Mouse (Mus musculus): Measurements from ENCODE around the gene Dlx2.

The Dlx2 gene

DNA sequence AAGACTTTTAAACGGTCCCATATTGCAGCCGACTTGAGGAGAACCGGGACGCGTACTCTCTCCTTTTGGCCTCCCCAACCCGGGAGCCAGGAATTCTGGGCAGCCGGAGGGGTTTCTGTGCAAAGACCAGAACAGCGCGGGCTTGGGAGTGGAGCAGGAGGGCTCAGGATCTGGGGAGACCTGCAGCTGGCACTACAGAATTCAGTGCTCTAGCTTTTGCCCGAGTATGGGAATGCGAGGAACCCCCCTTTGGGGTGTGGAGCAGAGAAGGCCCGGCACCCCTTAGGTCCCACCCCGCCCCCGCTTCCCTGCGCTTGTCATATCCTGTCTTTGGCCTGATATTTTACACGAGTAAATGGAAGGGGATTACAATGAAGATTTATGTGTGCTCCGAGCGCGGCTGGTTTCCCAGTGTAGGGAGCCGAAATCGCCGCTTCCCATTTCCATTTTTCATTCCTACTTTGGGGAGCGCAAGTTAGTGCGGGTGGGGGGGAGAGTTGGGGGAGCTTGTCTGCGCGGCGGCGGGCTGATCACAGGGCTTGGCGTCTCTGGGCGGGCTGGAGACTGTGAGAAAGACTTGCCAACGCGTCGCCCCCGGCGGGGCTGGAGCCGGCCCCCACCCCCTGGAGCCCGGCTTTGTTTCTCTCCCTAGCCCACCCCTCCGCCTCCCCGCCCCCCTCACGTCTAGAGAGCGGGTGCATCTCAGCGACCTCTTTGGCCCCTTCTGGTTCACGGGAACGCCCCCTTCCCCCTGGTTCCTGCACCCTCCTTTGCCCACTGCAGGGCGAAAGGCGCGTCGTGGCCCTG lies 5.7 kb downstream of the Dlx2 start:
- no peak for DNase-seq (ENCODE audit: low read depth)

DNA sequence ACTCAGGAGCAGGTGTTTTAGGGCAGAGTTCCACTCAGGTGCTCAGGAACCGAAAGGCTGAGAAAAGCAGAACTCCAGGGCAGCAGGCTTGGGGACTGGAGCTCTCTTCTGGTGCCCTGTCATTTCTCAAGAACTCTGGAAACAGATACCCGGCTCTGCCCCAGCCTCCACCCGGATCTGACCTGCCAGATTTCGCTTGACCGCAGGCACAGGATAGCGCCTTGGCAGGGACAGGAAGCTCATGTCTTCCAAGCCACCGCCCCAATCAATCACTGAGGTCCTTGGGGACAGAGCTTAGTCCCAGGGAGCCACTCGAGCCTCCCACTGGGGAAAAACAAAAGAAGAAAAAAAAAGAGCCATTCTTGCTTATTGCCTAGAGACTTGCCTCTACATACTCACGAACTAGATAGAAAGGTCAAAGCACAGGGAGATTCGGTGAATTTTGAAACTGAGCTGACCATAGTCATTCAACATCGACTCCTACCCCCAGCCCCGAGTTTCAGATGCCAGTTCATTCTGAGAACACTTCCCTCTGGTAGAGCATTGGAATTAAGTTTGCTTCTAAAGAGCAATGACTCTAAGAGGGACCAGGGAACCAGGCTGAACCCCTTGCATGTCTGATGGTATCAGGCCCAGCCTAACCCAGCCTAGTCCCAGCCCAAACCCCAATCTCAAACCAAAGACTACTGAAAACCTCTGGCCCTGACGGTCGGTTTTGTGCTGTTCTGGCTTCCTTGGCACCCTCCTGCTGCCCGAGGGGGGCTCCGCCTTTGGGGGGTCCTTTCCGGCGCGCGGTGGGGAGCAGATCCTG lies 12.1 kb downstream of the Dlx2 start:
- DNase-seq (ENCODE audit: low read depth), result no peak

DNA sequence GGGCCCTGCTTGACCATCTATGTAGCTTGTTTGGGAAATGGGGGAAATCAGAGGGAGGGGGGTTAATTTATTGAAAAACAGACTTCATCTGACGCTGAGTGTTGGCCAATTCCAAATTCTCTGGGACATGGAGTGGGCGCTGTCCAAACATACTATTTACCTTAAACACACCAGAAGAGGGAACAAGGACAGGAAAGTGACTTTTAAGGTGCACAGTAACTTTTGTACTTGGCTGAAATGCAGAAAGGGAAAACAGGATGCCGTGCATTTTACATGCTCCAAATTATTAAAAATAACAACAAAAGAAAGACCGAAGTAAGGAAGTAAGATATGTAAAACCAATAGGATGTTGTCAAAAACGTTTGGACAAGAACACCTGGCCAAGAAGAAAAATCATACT lies 13.5 kb downstream of the Dlx2 start:
- DNase-seq (ENCODE audit: low read depth), result no peak

DNA sequence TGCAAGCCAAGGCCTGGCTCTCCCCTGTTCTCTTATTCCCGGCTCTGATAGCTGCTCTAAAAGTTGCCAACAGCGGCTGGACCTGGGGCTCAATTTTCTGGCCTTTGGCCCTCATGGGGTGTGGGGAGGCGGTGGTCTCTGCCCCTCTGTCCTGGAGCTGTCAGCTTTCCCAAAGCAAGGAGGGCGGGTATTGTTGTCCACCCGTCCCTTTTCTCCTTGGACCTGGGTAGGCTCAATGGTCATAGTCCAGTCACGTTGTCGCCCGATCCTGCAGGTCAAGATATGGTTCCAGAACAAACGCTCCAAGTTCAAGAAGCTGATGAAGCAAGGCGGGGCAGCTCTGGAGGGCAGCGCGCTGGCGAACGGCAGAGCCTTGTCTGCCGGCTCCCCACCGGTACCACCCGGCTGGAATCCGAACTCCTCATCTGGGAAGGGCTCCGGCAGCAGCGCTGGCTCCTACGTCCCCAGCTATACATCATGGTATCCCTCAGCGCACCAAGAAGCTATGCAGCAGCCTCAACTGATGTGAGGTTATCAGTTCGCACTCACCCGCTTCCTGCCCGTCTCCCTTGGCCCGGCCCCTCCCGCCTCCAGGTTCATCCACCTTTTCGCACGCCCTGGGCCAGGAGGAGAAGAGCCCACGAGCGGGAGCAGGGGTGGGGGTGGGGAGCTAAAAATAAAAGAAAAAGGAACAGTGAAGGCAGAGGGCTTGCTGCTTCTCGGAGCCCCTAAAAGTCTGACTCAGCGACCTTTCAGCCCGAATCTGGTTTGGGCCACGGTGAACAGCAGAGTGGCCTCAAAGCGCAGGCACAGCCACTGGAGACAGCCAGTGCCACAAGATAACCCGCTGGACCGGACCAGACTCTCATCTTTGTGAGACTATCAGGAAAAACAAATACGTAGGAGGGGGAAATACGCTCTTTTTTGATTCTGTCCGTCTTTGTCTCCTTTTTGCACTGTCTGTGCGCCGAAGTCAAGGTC lies 14.3 kb downstream of the Dlx2 start:
- DNase-seq (ENCODE audit: low read depth), result no peak

DNA sequence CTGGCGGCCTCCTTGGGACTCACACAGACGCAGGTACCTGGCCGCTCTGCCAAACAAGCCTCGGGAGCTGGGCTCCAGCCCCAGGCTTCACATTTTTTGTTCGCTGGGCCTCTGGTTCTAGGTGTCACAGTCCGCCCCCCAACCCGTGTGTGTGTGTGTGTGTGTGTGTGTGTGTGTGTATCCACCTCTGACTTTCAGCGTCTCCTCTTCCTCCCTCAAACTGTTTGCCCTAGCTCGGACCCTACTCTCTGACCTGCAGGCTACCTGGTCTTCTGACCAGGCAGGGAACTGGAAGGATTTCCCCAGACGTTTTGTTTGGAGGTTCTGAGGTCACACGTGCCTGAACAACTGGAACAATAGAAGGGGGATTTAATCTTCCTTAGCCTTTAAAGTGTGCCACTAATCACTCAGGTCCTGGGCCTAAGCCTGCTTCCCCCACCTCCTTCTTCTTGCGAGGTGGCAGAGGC lies 15.4 kb downstream of the Dlx2 start:
- DNase-seq (ENCODE audit: low read depth), result no peak

DNA sequence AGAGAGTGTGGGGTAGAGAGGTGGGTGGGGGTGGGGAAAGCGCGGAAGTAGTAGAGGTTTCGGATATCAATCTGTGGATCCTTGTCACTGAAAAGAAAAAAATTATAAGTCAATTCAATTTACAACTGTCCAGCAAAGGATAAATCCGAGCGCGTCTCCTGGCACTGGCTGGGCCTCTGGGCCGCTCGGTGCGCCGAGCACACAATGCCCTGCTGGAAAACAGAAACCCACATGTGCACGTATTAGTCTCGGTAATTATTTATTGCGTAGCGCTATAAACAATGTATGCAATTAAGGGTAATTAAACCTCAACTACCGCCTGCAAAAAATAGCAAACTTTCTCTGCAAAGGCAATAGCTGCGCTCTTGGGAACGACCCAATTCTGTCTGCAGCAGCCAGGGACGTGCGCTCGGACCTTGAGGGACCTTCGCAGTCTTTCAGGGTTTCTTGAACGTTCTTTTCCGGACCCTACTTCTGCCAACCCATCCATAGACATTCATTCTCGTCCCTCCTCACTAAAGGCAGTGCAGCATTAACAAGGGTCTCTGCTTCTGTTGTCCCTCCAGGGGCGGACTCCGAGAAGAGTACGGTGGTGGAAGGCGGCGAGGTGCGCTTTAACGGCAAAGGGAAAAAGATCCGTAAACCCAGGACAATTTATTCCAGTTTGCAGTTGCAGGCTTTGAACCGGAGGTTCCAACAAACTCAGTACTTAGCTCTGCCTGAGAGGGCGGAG lies 16.0 kb downstream of the Dlx2 start:
- no peak for DNase-seq (ENCODE audit: low read depth)

DNA sequence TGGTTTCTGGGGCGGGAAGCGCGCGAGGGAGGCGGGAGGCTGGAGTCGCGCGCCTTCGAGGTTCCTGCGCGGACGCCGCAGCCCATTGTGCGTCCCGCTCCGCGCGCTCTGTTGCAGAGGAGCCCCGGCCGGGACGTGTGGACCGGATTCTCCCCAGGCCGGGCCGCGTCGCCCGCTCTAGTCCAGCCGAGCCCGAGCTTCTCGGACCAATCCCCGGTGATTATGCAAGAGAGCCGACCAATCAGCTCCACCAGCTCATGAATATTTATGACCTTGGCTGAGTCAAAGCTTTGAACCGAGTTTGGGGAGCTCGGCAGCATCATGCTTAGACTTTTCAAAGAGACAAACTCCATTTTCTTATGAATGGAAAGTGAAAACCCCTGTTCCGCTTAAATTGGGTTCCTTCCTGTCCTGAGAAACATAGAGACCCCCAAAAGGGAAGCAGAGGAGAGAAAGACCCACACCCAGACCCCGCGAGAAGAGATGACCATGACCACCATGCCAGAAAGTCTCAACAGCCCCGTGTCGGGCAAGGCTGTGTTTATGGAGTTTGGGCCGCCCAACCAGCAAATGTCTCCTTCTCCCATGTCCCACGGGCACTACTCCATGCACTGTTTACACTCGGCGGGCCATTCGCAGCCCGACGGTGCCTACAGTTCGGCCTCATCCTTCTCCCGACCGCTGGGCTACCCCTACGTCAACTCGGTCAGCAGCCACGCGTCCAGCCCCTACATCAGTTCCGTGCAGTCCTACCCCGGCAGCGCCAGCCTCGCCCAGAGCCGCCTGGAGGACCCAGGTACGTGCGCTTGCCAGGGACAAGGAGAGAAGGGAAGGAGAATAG lies 16.8 kb downstream of the Dlx2 start:
- DNase-seq (ENCODE audit: low read depth), result no peak

DNA sequence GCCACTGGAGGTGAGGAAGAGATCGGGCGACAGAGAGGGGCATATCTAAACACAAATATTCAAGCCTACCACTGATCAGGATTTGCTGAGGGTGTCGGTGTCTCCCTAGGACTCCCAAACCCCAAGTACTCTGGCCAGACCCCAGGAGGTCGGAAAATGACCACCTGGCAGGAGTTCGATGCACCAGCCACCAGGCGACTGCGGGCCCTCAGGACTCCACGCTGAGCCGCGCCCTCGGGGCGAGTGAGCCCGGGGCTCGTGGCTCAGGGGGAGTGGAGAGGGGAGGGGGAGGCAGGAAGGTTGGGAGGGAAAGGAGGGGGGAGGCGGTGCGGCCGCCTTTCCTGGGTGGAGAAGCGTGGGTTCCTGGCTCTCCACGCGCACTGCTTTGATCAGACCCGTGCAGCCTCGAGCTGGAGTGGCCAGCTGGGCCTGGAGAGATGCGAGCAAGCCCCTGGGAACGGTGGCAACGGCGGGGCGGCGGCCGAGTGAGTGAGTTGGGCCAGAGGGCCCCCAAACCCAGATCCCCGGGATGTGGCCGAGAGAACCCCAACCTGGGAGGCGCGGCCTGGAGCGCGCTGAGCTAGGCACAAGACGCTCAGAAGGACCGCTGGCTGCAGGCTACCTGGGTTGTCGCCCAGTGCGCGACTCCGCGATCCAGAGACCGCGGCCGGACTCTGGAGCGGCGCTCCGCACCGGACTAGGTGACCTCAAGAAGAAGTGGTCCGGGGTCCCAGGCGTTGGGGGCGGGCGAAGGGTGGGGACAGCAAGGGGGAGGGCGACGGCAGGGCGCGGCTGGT lies 17.6 kb downstream of the Dlx2 start:
- DNase-seq (ENCODE audit: low read depth), result no peak

DNA sequence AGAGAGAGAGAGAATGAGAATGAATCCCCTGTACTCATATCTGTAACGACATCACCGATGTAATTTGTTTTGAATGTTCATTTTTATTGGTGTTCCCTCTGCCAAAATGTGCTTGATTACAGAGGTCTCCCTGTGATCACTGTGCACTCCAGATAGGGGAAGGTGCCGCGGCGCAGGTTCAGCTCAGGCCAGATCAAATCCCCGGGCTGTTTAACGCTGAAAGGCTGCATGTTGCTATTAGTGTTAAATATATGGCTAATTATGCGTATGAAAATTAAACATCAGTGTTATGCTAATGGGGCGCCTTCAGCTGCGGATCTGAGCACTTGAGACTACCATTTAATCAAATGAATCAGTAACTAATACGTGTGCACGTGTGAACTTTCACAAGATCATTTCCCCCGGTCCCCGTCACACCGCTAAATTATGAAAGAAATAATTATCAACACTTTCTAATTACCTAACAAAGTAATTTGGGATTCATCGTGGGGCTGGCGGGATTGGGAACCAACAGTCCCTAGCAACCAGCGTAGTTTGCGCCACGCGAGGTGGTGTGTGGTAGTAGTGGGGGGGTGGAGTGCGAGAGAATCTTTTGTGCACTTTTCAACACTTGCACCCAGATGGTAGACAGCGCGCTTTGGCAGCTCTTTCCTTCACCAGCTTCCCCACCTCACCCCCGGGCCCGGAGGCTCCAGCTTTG lies 18.4 kb downstream of the Dlx2 start, which contains the start of gene Dlx1:
Gene Dlx1, plus strand, starts transcription at position 100 of the 700 bp plus-strand sequence.
- no peak for DNase-seq (ENCODE audit: low read depth)

DNA sequence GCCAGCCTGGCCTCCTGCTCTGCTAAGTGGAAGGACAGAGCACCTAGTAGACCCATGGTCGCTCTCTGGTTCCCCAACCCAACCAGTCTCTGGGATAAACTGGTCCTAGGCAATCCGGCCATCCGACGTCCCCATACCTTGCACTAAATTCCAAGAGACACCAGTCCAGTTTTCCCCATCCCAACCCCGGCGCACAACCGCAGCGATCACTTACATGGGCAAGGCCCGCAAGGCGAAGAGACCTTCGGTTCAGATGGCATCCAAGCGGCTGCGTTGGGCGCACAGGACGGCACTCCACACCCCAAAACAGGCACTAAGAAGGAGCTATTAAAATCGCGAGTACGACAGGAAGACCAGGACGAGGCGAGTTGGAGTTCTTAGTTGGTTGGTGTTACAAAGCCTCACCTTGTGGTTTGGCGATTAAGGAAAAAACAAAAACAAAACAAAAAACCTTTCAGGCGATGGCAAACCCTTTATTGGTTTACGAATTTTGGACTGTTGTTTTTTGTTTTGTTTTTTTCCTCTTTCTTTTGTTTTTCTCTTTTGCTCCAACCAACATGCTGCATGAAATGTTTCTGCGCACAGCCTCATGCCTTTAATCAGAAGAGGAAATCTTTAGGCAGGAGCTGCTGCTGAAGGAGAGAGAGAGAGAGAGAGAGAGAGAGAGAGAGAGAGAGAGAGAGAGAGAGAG lies 19.1 kb downstream of the Dlx2 start:
- DNase-seq (ENCODE audit: low read depth), result no peak

DNA sequence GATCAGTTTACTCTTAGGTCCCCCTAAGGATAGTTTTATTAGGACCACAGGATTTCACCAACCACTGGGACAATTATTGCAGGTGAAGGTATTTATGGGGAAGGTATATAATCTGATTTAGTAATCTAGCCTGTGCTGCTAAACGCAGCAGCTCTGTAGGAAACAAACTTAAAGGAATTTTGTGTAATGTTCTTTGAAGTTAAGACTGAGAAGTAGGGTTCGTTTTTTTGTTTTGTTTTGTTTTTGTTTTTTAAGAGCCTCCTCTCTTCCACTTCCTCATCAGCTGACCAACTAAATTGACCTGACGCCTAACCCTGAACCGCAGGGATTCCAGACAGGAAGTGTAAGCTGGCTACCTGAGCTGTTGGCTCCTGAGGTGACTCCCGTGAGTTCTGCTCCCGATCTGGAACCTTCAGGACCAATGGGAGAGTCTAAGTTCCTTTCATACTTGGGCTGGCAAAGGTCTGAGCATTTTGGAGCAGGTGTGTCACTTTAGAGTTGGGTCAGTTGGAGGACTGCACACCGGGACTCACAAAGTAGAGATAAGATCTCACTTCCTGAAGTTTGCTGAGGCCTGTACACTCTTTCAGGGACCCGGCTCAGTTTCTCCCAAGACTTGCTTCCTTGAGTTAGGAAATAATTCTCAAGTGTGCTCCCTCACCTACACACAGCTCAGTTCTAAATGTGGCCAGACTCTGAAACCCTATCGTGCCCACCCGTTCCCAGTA lies 19.8 kb downstream of the Dlx2 start:
- no peak for DNase-seq (ENCODE audit: low read depth)

DNA sequence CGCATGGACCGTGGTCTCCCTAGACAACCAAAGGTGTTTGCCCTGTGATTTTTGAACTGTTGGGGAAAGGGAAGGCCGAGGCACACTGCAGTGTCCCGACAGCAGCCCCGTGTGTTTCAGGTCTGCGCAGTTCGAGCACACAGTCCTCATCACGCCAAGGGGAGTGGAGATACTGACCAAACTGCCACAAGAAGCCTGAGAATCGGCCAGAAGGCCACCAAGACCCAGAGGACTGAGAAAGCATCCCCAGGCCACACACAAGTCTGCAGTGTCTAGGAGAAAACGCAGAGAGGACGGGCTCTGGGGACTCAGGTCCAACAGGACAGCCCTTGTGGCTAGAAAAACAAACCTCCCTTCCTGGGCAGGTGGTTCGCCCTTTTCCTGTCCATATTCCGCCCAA lies 21.8 kb downstream of the Dlx2 start:
- DNase-seq (ENCODE audit: low read depth), result no peak

DNA sequence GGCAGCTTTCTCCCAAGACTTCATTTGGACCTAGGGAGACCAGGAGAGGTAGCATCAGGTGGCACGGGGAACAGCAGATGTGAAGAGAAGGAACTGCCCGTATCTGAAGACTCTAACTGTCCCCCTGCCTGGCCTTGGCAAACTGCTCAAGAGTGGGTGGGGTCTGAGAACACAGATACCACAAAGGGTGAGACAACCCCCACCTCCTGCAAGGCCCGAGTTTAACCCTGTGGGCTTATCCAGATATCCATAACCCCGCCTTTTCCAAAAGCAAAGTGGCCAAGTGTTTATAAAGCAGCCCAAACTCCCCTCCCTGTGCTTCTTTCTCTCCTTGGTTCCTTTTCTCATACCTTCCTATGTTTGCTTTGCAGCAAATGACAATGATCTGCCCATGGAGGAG lies 23.1 kb downstream of the Dlx2 start:
- peak; percentile 31 for DNase-seq (ENCODE audit: low read depth)

DNA sequence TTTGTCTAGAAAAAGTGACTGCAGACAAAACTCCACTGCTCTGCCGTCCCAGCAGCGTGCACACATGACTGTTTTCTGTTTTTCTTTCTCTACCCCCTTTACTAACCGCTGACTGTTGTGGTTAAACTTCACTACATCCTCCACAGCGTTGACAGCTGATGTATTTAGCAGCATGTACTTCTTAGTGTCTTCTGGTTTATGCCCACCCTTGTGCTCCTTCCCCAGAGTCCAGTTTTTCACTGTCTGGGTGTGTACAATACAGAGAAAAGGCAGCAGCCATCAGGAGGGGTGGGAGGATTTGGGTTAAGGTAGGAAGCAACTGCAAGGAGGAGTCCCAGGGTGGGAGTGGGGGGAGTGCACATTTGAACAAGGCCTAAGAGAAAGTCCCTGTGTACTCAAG lies 23.7 kb downstream of the Dlx2 start:
- DNase-seq (ENCODE audit: low read depth), result peak; percentile 75

DNA sequence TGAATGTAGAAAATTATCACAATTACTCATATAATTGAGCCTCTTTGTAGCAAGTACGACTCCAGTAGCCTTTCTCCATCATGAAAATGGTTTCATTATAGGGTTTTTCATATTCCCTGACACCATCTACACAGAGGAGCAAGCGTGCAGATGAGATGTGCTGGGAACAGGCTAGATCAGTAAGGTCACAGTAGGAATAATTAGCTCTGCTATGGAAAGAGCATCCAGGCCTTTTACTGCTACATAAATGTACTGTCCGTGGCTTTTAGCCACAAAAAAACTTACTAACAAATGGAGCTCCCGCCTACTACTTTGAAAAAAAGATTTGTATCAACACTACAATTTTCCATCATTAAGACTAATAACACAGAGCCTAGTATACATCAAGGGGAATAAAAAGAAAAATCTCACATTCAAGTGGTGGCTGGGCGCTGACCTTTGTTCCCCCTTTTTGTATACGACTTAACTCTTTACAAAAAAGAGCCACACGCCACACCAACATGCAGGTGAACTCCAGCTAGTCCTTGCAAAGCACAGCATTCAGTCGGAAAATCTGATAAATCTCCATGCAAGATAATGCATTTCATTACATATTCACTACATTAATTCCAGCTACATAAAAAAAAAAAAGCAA lies 29.0 kb downstream of the Dlx2 start:
- DNase-seq (ENCODE audit: low read depth), result no peak

DNA sequence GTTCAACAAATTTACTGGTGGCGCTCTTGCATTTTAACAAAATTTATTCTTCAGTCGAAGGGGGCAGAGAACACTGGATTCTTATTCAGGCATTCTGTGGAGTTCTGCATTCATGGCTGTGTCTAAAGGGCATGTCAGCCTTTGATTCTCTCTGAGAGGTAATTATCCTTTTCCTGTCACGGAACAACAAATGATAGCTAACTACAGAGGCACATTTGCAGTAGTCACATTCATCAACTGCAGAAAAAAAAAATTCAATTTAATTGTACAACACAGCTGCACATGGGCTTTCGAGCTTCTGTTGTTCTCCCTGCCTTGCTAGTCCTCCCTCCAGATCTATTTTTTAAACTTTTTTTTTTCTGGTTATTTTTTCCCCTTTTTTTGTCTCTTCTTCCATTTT lies 29.6 kb downstream of the Dlx2 start:
- no peak for DNase-seq (ENCODE audit: low read depth)

DNA sequence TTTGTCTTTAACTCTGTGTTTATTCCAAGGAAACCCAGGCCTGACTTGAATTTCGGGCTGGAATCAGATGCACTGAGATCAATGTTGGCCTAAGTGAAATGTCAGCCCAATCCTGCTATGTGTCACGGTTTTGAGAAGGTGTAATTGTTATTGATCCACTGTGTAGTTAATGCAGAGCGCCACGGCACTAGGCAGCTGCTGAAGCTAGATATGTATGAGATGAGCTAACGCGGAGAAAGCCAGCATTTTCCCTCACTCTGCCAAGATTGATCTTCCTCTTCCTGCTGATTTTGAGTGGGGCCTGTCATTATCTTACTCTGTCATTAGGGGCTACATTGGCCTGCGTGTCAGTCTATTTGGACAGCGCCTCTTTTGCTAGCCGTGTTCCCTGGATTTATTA lies 34.2 kb downstream of the Dlx2 start:
- no peak for DNase-seq (ENCODE audit: low read depth)

Data from 416B (cell line).